Mouse (Mus musculus) layer of hippocampus, adult 2 months (tissue): ENCODE measurements around the gene Ptma. TPM values are rescaled to one million over a fixed set of nuclear protein-coding genes. Genes with fewer than 3 reads are reported as not detected.
A peak's percentile ranks its signal among the peaks of the same experiment; 100 is the strongest.
"Not testable (repeated sequence)": the region's sequence is repeated elsewhere in the genome, so short reads cannot be mapped to it uniquely, and the experiment has no call there.

Experiments used
- DNase-seq, 2 experiments: peaks; one replicate each; pipeline ENCODE4 v3.0.0; 2022; ENCODE audit warnings: low spot score in 2 of 2
- H3K27ac ChIP-seq: fragments of 200-600 bp; 2 replicates; pipeline ENCODE4 v1.8.1; 2022
- H3K4me3 ChIP-seq: fragments of 200-600 bp; 2 replicates; pipeline ENCODE4 v1.8.1; 2022; ENCODE audit warnings: mild to moderate bottlenecking
- CTCF ChIP-seq: fragments of 200-600 bp; conservative IDR thresholded peaks from 2 replicates; pipeline ENCODE4 v1.8.1; 2022; ENCODE audit warnings: antibody characterized with exemption, mild to moderate bottlenecking, moderate library complexity
- long read RNA-seq, 2 experiments: library from polyadenylated mRNA; stranded (forward); transcript quantifications; one replicate each; pipeline ENCODE4 v2.0.0; 2021; ENCODE audit warnings: borderline mapping rate in 2 of 2
- total RNA-seq, 2 experiments: library from RNA; stranded (reverse); gene quantifications; 2 replicates each; pipeline ENCODE4 v1.2.3; 2021

Ptma gene
- total RNA-seq = 100 to 1,000 TPM; 478 to 491 TPM
- long read RNA-seq, experiment 1, transcript Ptma-201 (5 exons, 1,216 nt) = major isoform, 119 of 142 reads
- long read RNA-seq, experiment 1, partial matches to known transcripts = 6 of 142 reads
- long read RNA-seq, experiment 1, other reads (novel, unspliced or antisense) = 17 of 142 reads
- long read RNA-seq, experiment 2, transcript Ptma-201 (5 exons, 1,216 nt) = major isoform, 191 of 223 reads
- long read RNA-seq, experiment 2, partial matches to known transcripts = 8 of 223 reads
- long read RNA-seq, experiment 2, other reads (novel, unspliced or antisense) = 24 of 223 reads

DNA sequence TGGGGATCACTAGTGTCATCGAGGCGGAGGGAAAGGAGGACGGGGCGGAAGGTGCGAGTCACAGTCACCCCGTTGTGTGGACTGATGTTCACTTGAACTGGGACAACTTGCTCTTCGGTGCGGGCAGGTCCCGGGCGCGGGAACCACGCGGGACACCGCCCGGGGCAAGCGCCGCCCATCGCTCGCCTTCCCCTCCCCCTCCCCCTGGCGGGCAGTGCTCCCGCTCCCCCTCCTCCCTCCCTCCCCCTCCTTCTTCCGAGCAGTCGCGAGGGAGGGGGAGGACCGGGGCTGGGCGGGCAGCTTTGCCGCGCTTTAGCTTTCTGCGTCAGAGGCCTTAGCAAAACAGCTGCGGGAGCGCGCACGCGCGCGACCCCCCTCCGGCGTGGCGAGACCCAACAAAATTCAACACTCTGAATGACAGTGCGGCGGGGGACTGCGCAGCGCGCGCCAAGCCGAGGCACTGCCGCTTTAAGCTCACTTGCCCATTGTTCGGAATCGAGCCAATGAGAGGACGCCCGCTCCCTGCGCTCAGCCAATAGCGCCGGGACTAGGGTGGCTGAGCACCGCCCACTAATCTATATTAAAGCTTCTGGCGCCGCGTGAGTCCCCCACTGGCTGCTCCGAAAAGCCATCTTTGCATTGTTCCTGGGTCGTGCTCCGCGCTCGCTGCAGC is at the start of gene Ptma:
TSS of gene Ptma (plus strand) at position 611 of the 673 bp plus-strand sequence.
- Histone ChIP-seq H3K4me3 (peak within 1 kb of the TSS; percentile 93), H3K27ac (peak within 1 kb of the TSS; percentile 99)
- TF ChIP-seq CTCF = no peak
- peak; percentile 99 to 100 for DNase-seq

DNA sequence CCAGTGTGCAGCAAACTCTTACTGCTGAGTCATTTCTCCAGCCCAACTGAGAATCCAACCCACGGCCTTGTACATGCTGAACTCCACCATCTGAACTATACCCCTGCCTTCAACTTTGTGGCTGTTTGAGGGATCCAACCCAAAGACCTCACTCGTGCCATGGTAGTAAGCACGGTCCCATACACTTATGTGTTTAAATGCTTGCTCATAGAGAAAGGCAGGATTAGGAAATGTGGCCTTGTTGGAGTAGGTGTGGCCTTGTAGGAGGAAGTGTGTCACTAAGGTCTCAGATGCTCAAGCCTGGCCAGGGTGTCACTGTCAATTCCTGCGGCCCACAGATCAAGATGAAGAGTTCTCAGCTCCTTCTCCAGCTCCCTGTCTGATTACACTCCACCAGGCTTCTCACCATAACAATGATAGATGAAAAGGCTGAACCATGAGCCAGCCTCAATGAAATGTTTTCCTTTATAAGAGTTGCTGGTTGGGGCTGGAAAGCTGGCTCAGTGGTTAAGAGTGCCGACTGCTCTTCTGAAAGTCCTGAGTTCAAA is 48.7 kb upstream of the Ptma start:
- DNase-seq = no peak
- Histone ChIP-seq H3K4me3 (no peak overlapping the region), H3K27ac (no peak overlapping the region)
- no peak for TF ChIP-seq CTCF

DNA sequence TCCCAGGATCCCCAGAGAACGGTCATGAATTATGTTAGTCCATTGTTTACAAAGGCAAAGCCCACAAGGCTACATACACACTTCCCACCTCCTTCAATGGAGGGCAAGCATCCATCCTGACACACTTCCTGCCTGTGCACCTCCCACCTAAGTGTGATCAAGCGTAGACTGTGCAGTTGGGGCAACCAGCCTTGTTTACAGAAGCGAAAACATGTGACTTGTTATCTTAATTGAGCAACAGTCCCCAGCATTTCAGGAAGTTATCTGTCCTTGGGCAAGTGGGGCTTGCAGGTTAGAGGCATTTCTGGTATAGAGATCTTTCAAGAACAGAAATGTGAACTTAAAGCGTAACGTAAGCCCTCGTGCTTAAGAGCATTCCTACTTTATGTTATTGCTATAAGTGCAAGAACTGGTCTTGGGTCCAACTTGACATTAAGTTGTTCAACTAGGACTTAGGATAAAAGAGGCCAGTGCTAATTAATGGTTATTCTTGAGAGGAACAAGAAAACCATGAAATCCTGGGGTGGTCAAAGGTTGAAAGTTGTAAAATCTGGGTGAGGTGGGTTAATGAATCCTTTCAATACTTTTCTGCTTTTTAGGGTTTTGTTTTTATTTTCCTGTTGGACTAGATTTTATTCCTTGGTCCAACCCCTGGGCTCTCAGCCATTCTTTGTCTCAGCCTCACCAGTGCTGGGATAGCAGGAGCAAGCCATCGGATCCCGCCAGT is 47.3 kb upstream of the Ptma start:
- Histone ChIP-seq H3K27ac (no peak overlapping the region), H3K4me3 (no peak overlapping the region)
- no peak for TF ChIP-seq CTCF
- no peak for DNase-seq

DNA sequence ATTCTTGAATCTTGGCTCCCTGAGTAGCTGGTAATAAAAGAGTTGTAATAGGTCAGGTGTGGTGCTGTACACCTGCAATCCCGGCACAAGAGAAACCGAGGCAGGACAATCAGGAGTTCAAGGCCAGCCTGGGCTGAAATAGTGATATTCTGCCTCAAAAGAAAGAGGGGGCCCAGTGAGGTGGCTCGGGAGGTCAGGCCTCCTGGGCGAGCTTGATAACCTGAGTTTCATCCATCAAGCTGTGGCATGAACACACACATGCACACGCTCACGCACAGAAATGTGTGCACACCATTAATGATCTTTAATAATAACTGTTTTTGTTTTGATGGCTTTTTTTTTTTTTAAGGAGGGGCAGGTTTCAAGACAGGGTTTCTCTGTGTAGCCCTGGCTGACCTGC is 46.2 kb upstream of the Ptma start:
- no peak for TF ChIP-seq CTCF
- Histone ChIP-seq H3K4me3 (no peak overlapping the region), H3K27ac (no peak overlapping the region)
- DNase-seq = no peak

DNA sequence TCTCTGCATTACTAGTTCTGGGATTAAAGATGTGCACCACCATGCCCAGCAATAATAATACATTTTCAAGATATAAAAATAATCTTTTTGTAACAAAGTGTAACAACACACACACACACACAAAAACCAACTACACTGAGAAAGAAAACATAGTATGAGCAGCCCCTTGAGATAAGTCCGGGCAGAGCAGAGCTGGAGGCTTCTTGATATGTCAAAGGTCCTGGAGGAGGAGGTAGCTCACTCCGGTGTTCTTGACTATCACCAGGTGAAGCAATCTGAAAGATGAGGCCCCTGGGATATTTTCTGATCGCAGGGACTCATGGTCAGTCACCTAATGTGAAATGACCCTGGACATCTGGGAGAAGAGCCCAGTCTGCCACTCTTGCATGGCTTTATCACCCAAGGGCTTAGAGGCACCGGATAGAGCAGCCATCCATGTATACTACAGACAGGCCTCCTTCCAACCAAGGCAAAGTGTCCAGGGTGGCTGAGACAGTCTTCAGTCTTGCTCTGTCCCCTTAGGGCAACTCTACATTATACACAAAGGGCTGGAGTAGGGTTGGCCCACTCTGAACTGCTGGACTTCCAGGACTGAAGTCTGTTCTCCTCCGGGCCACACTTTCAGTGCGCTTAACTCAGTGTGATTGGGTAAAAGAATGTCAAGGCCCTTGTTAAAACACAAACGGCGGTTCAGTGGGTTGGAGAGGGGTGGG is 45.6 kb upstream of the Ptma start:
- Histone ChIP-seq H3K4me3 (no peak overlapping the region), H3K27ac (no peak overlapping the region)
- DNase-seq = no peak
- no peak for TF ChIP-seq CTCF

DNA sequence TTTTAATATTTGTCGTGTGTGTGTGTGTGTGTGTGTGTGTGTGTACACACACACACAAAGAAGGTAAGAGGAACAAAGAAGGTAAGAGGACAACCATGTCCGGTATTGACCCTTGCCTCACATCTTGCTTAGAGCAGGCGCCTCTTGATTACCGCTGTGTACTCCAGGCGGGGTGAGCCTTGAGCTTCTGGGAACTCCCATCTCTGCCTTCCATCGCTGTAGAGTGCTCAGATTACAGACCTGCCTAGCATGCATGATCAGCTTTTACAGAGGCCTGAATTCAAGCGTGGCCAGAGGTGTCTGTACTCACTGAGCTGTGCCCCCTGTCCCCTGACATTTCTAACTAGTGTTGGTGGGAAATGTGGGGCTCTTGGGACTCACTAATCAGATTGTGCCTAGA is 45.1 kb upstream of the Ptma start:
- no peak for TF ChIP-seq CTCF
- Histone ChIP-seq H3K27ac (no peak overlapping the region), H3K4me3 (no peak overlapping the region)
- no peak for DNase-seq

DNA sequence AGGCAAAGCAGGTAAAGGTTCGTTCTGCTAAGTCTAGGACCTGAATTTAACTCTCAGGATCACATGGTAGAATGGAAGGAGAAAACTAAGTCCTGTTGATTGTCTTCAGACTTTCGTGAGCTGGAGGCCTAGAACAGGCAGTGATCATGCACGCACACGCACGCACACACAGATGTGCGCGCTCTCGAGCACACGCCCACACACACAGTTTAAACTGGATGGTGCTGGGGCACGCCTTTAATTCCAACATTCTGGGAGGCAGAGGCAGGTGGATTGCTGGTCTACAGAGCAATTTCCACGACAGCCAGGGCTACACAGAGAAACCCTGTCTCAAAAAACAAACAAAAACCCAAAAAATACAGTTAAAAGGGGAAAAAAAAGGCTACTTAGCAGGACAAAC is 44.2 kb upstream of the Ptma start:
- no peak for TF ChIP-seq CTCF
- Histone ChIP-seq H3K27ac (no peak overlapping the region), H3K4me3 (no peak overlapping the region)
- DNase-seq = no peak

DNA sequence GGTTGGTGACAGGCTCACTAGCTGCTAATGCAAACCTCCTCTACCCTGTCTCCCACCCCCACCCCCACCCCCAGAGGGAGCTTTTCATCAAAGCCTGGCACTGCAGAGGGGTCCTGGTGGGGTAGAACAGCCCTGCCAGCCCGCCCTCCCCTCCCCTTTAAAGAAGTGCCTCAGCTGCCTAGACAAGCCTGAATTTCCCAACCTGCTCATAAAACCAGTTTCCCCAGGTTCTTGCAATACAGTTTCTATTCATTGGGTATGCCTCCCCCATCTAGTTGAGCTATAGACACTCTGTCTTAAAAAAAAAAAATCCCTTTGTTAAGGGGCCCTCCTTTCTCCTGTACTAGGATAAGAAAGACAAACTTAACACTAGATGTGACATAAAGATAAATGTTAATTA is 43.8 kb upstream of the Ptma start:
- Histone ChIP-seq H3K27ac (no peak overlapping the region), H3K4me3 (no peak overlapping the region)
- no peak for TF ChIP-seq CTCF
- DNase-seq = no peak

DNA sequence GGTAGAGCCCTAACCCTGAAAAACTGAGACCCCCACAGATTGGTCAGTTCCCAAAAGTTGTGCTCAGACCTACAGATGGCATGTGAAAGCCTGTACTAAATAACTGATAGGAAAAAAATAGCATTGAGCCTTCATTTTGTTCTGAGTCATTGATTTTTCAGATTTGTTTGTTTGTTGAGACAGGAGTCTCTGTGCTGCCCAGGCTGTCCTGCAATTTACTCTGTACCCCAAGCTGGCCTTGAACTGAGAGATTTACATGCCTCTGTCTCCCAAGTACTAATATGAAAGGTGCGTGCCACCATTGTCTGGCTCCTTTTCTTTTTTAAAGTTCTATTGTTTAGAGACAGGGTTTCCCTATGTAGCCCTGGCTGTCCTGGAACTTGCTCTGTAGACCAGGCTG is 41.2 kb upstream of the Ptma start:
- H3K4me3 ChIP-seq = no peak overlapping the region
- DNase-seq = no peak
- no peak for TF ChIP-seq CTCF

DNA sequence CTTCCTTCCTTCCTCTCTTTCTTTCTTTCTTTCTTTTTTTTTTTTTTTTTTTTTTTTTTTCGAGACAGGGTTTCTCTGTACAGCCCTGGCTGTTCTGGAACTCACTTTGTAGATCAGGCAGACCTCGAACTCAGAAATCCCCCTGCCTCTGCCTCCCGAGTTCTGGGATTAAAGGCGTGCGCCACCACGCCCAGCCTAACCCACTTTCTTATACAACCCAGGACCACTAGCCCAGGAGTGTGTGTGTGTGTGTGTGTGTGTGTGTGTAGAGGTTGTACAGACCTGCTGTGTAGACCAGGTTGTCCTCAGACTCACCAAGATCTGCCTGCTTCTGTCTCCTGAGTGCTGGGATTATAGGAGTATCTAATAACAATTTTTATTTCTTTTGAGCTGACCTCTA is 40.7 kb upstream of the Ptma start:
- not testable (repeated sequence) for H3K4me3 ChIP-seq, DNase-seq, H3K27ac ChIP-seq

More for the DNA sequence above, 41.2 kb upstream of the Ptma start:
- H3K27ac ChIP-seq = no peak overlapping the region

DNA sequence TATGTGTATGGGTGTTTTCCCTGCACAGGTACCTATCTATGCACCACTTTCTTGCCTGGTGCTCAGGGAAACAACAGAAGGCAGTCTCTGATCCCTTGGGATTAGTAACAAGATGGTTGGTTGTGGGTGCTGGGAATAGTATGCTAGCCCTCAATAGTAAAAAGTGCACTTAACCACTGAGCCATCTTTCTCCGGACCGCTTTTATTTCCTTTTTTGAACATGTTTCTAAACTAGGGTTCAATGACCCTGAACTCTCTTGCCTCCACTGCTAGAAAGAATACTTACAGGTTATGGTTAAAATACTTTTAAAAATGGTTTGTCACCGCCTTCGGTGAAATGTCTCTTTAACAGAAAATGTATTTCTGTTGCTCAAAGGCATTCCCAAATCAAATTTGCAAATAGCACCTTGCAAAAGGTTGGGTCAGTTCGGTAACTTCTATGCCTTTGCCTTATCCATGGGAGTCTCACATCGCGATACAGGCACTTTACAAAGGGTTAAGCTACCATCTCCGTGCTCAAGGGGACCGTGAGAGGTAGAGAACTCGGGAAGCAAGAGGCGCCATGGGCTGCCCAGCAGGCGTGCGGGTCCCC is 39.7 kb upstream of the Ptma start:
- peak overlapping the region; percentile 99 for H3K27ac ChIP-seq
- no peak; the same call in 1 of the 2 replicates for TF ChIP-seq CTCF
- no peak for DNase-seq
- peak overlapping the region; percentile 70 for H3K4me3 ChIP-seq

DNA sequence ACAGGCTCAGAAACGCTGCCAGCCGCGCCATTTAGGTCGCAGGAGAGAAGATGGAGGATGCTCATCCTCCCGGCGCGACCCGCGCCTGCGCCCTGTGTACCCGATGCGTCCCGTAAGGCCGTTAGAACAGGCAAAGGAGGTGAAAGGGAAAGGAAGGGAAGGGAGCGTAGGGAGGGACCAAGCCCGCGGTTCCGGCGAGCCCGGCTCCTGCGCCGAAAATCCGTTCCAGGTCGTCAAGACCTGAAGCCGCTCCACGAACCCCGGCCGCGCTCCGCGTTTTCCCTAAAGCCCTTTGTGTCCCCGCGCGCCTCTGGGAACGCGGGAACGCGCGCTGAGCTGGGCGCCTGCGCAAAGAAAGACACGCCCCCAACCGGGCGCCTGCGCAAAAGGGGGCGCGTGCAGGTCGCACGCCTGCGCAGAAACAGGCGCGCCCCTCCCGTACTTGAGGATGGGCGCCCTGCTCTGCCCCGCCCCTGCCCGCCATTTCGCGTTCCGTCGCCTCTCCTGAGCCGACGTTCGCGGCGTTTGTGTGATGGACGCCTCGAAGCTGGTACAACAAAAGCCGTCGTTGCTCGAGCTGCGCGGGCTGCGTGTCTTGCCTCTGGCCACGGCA is 39.1 kb upstream of the Ptma start:
- no peak for TF ChIP-seq CTCF
- H3K27ac ChIP-seq = peak overlapping the region; percentile 99
- H3K4me3 ChIP-seq = peak overlapping the region; percentile 81
- DNase-seq = peak; percentile 99 to 100
